Mouse (Mus musculus): ENCODE data around the gene Qk. TPM values are rescaled to one million over a fixed set of nuclear protein-coding genes. Genes with fewer than 3 reads are reported as not detected.

Qk gene
- polyA plus RNA-seq, 2 experiments, result 9.5 to 29.4 TPM

DNA sequence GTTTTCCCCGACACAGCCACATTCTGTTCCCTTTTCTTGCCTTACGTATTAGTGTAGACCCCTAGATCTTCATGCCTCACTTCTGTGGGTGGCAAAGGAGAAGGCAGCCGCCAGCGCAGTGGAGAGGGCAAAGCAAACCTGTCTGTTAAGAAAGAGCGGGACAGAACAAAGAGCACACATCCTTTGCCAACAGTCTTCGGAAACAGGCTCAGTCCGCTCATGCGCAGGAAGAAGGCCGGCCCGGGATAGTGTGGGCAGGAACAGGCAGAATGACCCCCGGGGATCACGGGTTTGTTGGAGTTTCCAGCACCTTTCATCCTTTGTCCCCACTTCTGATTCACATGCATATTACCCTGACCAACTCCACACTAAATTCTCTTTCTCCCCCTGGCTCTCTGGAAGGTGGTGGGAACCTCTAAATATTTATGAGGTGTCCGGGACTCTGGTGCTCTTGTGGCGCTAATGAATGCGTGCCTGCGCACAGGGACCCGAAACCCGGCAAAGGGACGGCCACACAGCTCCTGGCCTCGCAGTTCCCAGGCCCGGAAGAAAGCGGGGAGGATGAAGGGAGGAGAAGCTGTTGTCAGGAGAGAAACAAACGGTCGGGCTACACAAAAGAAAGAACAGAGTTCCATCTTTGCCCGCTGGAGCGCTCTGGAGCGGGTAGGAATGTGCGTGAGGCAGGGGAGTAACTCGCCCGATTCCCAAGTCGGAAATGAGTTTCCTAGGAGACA, 15.5 kb upstream of the Qk start:
- WGBS (ENCODE audit: insufficient replicate concordance), result 2% methylated on average over 31 of the region's 31 CpGs
- 0 out of 2 replicates have a peak overlapping the region, but pooled peaks have one; percentile 5 for H3K9ac ChIP-seq (replicated peaks)
- peak overlapping the region; percentile 57 for H3K4me2 ChIP-seq (ENCODE audit: low read depth)
- peaks cover 33% of the 10 kb centered on the region for H3K27me3 ChIP-seq (ENCODE audit: control insufficient read depth, insufficient read depth, low read length)
- no peaks in the 10 kb centered on the region for H3K36me3 ChIP-seq (replicated peaks; ENCODE audit: control insufficient read depth, insufficient read depth, low read depth)
- no peak for ATAC-seq (ENCODE audit: insufficient read depth)
- peak overlapping the region; percentile 17 to 40; a peak in 3 of 4 replicates for H3K4me3 ChIP-seq (ENCODE audit: insufficient read depth in 1 of 2, low read depth in 2 of 2, low read length in 2 of 2)
- no peak overlapping the region for H3K27ac ChIP-seq
- no peak for DNase-seq (ENCODE audit: low read depth in 3 of 3, low spot score in 3 of 3)
- no peak for TF ChIP-seq EP300 (IDR thresholded peaks at IDR 0.05; ENCODE audit: low read depth)
- no peak; the same call in 1 of the 2 replicates for TF ChIP-seq CTCF (IDR thresholded peaks at IDR 0.05; ENCODE audit: low read depth)
- H3K9me3 ChIP-seq (ENCODE audit: control insufficient read depth, low read length), result no peaks in the 10 kb centered on the region
- 0 out of 4 replicates have a peak, but pooled peaks cover 0 to 3% of the 10 kb centered on the region in 2 experiments for H3K4me1 ChIP-seq (replicated peaks; ENCODE audit: control insufficient read depth in 2 of 2, insufficient read depth in 2 of 2, low read length in 1 of 2)

DNA sequence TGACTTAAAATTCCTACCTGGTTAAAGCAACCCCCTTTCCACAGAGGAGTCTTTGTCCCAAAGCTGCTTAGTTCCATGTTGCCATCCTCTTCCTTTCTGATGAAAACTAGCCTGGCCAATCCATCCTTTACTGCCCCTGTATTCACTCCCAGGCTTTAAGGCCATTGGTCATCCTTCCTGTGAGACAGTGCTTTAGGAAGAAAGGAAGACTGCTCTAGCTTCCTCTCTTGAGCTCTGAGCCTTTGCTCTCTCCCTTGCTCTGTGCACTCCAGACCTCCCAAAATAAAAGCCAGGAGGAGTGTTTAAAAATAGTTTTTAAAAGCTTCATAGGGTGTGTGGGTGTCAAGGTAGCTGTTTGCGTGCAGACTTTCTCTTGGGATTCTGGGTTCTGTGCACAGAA, 14.8 kb upstream of the Qk start:
- H3K9ac ChIP-seq (replicated peaks), result no peak overlapping the region

DNA sequence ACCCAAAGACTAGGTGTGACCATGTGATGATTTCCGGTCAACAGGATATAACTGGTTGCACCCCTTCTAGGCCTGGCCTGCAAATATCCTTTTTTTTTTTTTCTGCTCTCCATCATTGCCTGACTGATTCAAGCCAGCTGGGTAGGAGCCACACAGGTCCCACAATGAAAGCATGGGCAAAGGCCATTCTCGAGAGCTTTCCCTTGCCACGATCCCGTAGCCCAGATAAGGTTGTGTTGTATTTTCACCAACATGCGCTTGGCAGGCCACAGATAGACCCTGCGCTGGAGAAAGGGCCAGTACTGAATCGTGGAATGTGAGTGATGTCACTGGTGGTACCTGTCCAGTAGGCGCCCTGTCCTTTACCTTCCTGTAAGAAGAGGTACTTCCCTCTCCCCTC, 13.7 kb upstream of the Qk start:
- H3K36me3 ChIP-seq (replicated peaks; ENCODE audit: control insufficient read depth, insufficient read depth, low read depth), result no peaks in the 10 kb centered on the region
- WGBS (ENCODE audit: insufficient replicate concordance), result 63% methylated on average over 8 of the region's 8 CpGs
- H3K4me3 ChIP-seq (ENCODE audit: insufficient read depth in 1 of 2, low read depth in 2 of 2, low read length in 2 of 2), result no peak overlapping the region
- H3K4me2 ChIP-seq (ENCODE audit: low read depth), result no peak overlapping the region
- ATAC-seq (ENCODE audit: insufficient read depth) (no peak), DNase-seq (ENCODE audit: low read depth in 3 of 3, low spot score in 3 of 3) (no peak)
- 0 out of 4 replicates have a peak, but pooled peaks cover 0 to 8% of the 10 kb centered on the region in 2 experiments for H3K4me1 ChIP-seq (replicated peaks; ENCODE audit: control insufficient read depth in 2 of 2, insufficient read depth in 2 of 2, low read length in 1 of 2)
- no peak overlapping the region for H3K9ac ChIP-seq (replicated peaks)
- H3K27me3 ChIP-seq (ENCODE audit: control insufficient read depth, insufficient read depth, low read length), result peaks cover 33% of the 10 kb centered on the region
- TF ChIP-seq CTCF (IDR thresholded peaks at IDR 0.05; ENCODE audit: low read depth) (no peak), EP300 (IDR thresholded peaks at IDR 0.05; ENCODE audit: low read depth) (no peak)
- H3K9me3 ChIP-seq (ENCODE audit: control insufficient read depth, low read length), result no peaks in the 10 kb centered on the region
- no peak overlapping the region for H3K27ac ChIP-seq

More for the DNA sequence above, 14.8 kb upstream of the Qk start:
- DNase-seq (ENCODE audit: low read depth in 3 of 3, low spot score in 3 of 3) (no peak), ATAC-seq (ENCODE audit: insufficient read depth) (no peak)
- no peak for TF ChIP-seq CTCF (IDR thresholded peaks at IDR 0.05; ENCODE audit: low read depth)
- no peaks in the 10 kb centered on the region for H3K36me3 ChIP-seq (replicated peaks; ENCODE audit: control insufficient read depth, insufficient read depth, low read depth)
- H3K4me3 ChIP-seq (ENCODE audit: insufficient read depth in 1 of 2, low read depth in 2 of 2, low read length in 2 of 2), result no peak overlapping the region
- H3K27me3 ChIP-seq (ENCODE audit: control insufficient read depth, insufficient read depth, low read length), result peaks cover 33% of the 10 kb centered on the region
- 25% methylated on average over 1 of the region's 1 CpGs for WGBS (ENCODE audit: insufficient replicate concordance)
- H3K9me3 ChIP-seq (ENCODE audit: control insufficient read depth, low read length), result no peaks in the 10 kb centered on the region
- H3K27ac ChIP-seq, result no peak overlapping the region
- H3K4me1 ChIP-seq (replicated peaks; ENCODE audit: control insufficient read depth in 2 of 2, insufficient read depth in 2 of 2, low read length in 1 of 2), result 0 out of 4 replicates have a peak, but pooled peaks cover 0 to 4% of the 10 kb centered on the region in 2 experiments
- H3K4me2 ChIP-seq (ENCODE audit: low read depth), result peak overlapping the region; percentile 57

DNA sequence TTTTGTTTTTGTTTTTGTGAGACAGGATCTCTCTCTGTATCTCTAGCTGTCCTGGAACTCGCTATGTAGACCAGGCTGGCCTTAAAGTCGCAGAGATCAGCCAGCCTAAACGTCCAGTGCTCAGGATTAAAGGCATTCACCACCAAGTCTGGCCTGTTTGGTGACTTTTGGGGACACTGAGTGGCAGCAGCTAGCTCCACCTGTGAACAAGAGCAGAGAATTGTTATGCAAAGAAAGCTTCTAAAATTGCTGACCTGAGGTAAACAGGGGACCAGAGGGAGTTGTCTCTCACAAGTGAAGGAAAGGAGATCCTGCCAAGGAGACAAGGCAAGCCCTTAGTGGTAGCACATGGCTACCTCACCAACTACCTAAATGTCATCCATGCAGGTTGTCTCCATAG, 12.5 kb upstream of the Qk start:
- WGBS (ENCODE audit: insufficient replicate concordance), result 37% methylated on average over 3 of the region's 3 CpGs
- Histone ChIP-seq H3K4me2 (ENCODE audit: low read depth) (no peak overlapping the region), H3K27me3 (ENCODE audit: control insufficient read depth, insufficient read depth, low read length) (peaks cover 33% of the 10 kb centered on the region), H3K9me3 (ENCODE audit: control insufficient read depth, low read length) (no peaks in the 10 kb centered on the region), H3K36me3 (replicated peaks; ENCODE audit: control insufficient read depth, insufficient read depth, low read depth) (no peaks in the 10 kb centered on the region), H3K4me3 (ENCODE audit: insufficient read depth in 1 of 2, low read depth in 2 of 2, low read length in 2 of 2) (no peak overlapping the region), H3K27ac (no peak overlapping the region), H3K4me1 (replicated peaks; ENCODE audit: control insufficient read depth in 2 of 2, insufficient read depth in 2 of 2, low read length in 1 of 2) (0 out of 4 replicates have a peak, but pooled peaks cover 0 to 8% of the 10 kb centered on the region in 2 experiments), H3K9ac (replicated peaks) (no peak overlapping the region)
- TF ChIP-seq CTCF (IDR thresholded peaks at IDR 0.05; ENCODE audit: low read depth) (no peak), EP300 (IDR thresholded peaks at IDR 0.05; ENCODE audit: low read depth) (no peak)
- ATAC-seq (ENCODE audit: insufficient read depth), result no peak
- DNase-seq (ENCODE audit: low read depth in 3 of 3, low spot score in 3 of 3), result no peak

GRCm38 (mm10) chr17:10329461-10329860, 9.8 kb upstream of the Qk start:
- Histone ChIP-seq H3K27ac (no peak overlapping the region), H3K27me3 (ENCODE audit: control insufficient read depth, insufficient read depth, low read length) (peaks cover 9% of the 10 kb centered on the region), H3K4me3 (ENCODE audit: insufficient read depth in 1 of 2, low read depth in 2 of 2, low read length in 2 of 2) (no peak overlapping the region), H3K4me2 (ENCODE audit: low read depth) (no peak overlapping the region), H3K9me3 (ENCODE audit: control insufficient read depth, low read length) (no peaks in the 10 kb centered on the region), H3K9ac (replicated peaks) (no peak overlapping the region), H3K4me1 (replicated peaks; ENCODE audit: control insufficient read depth in 2 of 2, insufficient read depth in 2 of 2, low read length in 1 of 2) (peaks cover 0 to 15% of the 10 kb centered on the region in 2 experiments; a peak in 2 of 4 replicates), H3K36me3 (replicated peaks; ENCODE audit: control insufficient read depth, insufficient read depth, low read depth) (no peaks in the 10 kb centered on the region)
- ATAC-seq (ENCODE audit: insufficient read depth) (no peak), DNase-seq (ENCODE audit: low read depth in 3 of 3, low spot score in 3 of 3) (no peak)
- TF ChIP-seq CTCF (IDR thresholded peaks at IDR 0.05; ENCODE audit: low read depth) (no peak), EP300 (IDR thresholded peaks at IDR 0.05; ENCODE audit: low read depth) (no peak)
- 60% methylated on average over 5 of the region's 5 CpGs for WGBS (ENCODE audit: insufficient replicate concordance)
